Mouse (Mus musculus): ENCODE results near the gene Bcl2l2. TPM values are rescaled to one million over a fixed set of nuclear protein-coding genes. Genes with fewer than 3 reads are reported as not detected.
A peak's percentile ranks its signal among the peaks of the same experiment; 100 is the strongest.

Gene Bcl2l2
- total and polyA plus RNA-seq, 3 experiments: 12.5 to 18.8 TPM; not detected in 1

DNA sequence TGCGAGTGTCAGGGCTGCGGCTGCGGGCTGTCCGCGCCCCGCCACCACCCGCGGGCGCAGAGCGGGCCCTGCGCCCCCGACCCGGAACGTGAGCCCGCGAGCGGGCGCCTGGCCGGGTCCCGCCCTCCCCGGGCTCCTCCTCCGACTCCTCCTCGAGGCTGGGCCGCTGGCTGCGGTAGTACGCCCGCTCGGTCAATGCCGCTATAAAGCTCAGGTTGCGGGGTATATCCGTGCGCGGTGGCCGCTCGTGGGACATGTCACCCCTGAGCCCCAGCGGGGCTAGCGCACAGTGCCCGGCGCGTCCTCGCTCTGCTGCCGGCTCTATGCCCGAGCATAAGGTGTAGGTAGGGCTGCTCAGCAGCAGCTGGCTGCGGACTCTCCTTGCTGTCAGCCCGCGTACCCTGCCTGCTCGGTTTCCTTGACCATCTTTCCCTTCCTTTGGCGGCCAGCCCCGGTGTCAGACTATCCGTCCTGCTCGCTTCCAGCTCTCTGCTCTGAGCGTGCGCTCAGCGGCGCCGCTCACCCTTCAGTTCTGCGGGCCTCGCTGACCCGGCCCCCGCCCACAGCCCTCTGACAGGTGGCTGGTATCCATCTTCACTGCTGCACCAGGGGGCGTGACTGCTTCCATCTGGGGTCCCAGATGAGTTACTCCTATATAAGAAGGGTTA is 6.0 kb upstream of the Bcl2l2 start, which contains the start of gene Ppp1r3e:
Ppp1r3e (minus strand) TSS at position 503 of the 668 bp plus-strand sequence.
- H3K4me3 ChIP-seq (ENCODE audit: control insufficient read depth in 1 of 2, insufficient read depth in 1 of 2, low read depth in 2 of 2, low read length in 2 of 2): peak within 1 kb of the TSS; percentile 90 to 92

GRCm38 (mm10) chr14:54884022-54884712 is 990 bp downstream of the Bcl2l2 start:
- H3K4me1 ChIP-seq (ENCODE audit: control insufficient read depth in 1 of 2, insufficient read depth in 2 of 2, low read length in 2 of 2): peaks cover 3 to 6% of the 10 kb centered on the region in 2 experiments; a peak in 3 of 4 replicates
- H3K79me2 ChIP-seq (ENCODE audit: control insufficient read depth, insufficient read depth, low read length, poor library complexity): peaks cover 6% of the 10 kb centered on the region
- H3K9me3 ChIP-seq (replicated peaks; ENCODE audit: insufficient read depth, low read length): no peaks in the 10 kb centered on the region
- H3K27ac ChIP-seq (ENCODE audit: control insufficient read depth, low read depth, low read length): no peak overlapping the region
- no peaks in the 10 kb centered on the region for H3K27me3 ChIP-seq (ENCODE audit: control insufficient read depth in 1 of 2, insufficient read depth in 2 of 2, low read length in 2 of 2)
- DNase-seq (ENCODE audit: low read depth, low spot score): no peak
- TF ChIP-seq CTCF (IDR thresholded peaks at IDR 0.05 in 2 of 3, conservative IDR thresholded peaks at IDR 0.05 in 1 of 3; ENCODE audit: control insufficient read depth in 1 of 3, insufficient read depth in 1 of 3, low read depth in 2 of 3, low read length in 3 of 3, poor library complexity in 1 of 3, severe bottlenecking in 1 of 3): no peak
- H3K4me3 ChIP-seq (ENCODE audit: control insufficient read depth in 1 of 2, insufficient read depth in 1 of 2, low read depth in 2 of 2, low read length in 2 of 2): peak overlapping the region; percentile 74 to 94
- H3K36me3 ChIP-seq (ENCODE audit: control insufficient read depth in 1 of 2, insufficient read depth in 2 of 2, low read length in 2 of 2): no peaks in the 10 kb centered on the region
- H3K9ac ChIP-seq (ENCODE audit: control insufficient read depth, low read depth, low read length, poor library complexity, severe bottlenecking): peak overlapping the region; percentile 87

More for the DNA sequence above, 6.0 kb upstream of the Bcl2l2 start, which contains the start of gene Ppp1r3e:
- peak; percentile 77 for DNase-seq (ENCODE audit: low read depth, low spot score)
- H3K36me3 ChIP-seq (ENCODE audit: control insufficient read depth in 1 of 2, insufficient read depth in 2 of 2, low read length in 2 of 2): peaks cover 0 to 9% of the 10 kb centered on the region in 2 experiments; a peak in 1 of 4 replicates
- TF ChIP-seq TBP (IDR thresholded peaks at IDR 0.05; ENCODE audit: low read depth, low read length) (0 out of 2 replicates have a peak, but pooled peaks have one; percentile 6), UBTF (IDR thresholded peaks at IDR 0.05; ENCODE audit: borderline replicate concordance, insufficient read depth, low read depth, low read length) (0 out of 2 replicates have a peak, but pooled peaks have one; percentile 10), MEF2A (IDR thresholded peaks at IDR 0.05; ENCODE audit: extremely low read depth, insufficient replicate concordance, low read depth, low read length, poor library complexity, severe bottlenecking) (no peak), MXI1 (IDR thresholded peaks at IDR 0.05; ENCODE audit: low read depth, low read length) (no peak), CTCF (IDR thresholded peaks at IDR 0.05 in 2 of 3, conservative IDR thresholded peaks at IDR 0.05 in 1 of 3; ENCODE audit: control insufficient read depth in 1 of 3, insufficient read depth in 1 of 3, low read depth in 2 of 3, low read length in 3 of 3, poor library complexity in 1 of 3, severe bottlenecking in 1 of 3) (0 out of 6 replicates have a peak, but pooled peaks of 1 of the 3 experiments have one; percentile 1)
- H3K27ac ChIP-seq (ENCODE audit: control insufficient read depth, low read depth, low read length): no peak within 1 kb of the TSS
- H3K9me3 ChIP-seq (replicated peaks; ENCODE audit: insufficient read depth, low read length): no peaks in the 10 kb centered on the region
- H3K27me3 ChIP-seq (ENCODE audit: control insufficient read depth in 1 of 2, insufficient read depth in 2 of 2, low read length in 2 of 2): no peaks in the 10 kb centered on the region
- H3K9ac ChIP-seq (ENCODE audit: control insufficient read depth, low read depth, low read length, poor library complexity, severe bottlenecking): peak within 1 kb of the TSS; percentile 90
- H3K4me1 ChIP-seq (ENCODE audit: control insufficient read depth in 1 of 2, insufficient read depth in 2 of 2, low read length in 2 of 2): peaks cover 3 to 14% of the 10 kb centered on the region in 2 experiments
- H3K79me2 ChIP-seq (ENCODE audit: control insufficient read depth, insufficient read depth, low read length, poor library complexity): peaks cover 2% of the 10 kb centered on the region; the same call in 1 of the 2 replicates

- no peaks in the 10 kb centered on the region for H3K9me3 ChIP-seq (replicated peaks; ENCODE audit: insufficient read depth, low read length)
- TF ChIP-seq MAX (IDR thresholded peaks at IDR 0.05; ENCODE audit: low read length) (no peak), E2F4 (IDR thresholded peaks at IDR 0.05; ENCODE audit: borderline replicate concordance, low read depth, low read length) (no peak), ZMIZ1 (IDR thresholded peaks at IDR 0.05; ENCODE audit: low read depth, low read length) (no peak), UBTF (IDR thresholded peaks at IDR 0.05; ENCODE audit: borderline replicate concordance, insufficient read depth, low read depth, low read length) (no peak), TAL1 (IDR thresholded peaks at IDR 0.05; ENCODE audit: low read length) (no peak), ZKSCAN1 (IDR thresholded peaks at IDR 0.05; ENCODE audit: low read depth, low read length) (no peak), NELFE (IDR thresholded peaks at IDR 0.05; ENCODE audit: low read depth, low read length) (no peak), MEF2A (IDR thresholded peaks at IDR 0.05; ENCODE audit: extremely low read depth, insufficient replicate concordance, low read depth, low read length, poor library complexity, severe bottlenecking) (no peak), MYB (IDR thresholded peaks at IDR 0.05; ENCODE audit: low read depth, low read length) (no peak), ETS1 (IDR thresholded peaks at IDR 0.05; ENCODE audit: low read depth, low read length) (no peak), GATA1 (IDR thresholded peaks at IDR 0.05; ENCODE audit: low read depth, low read length) (no peak), CTCF (IDR thresholded peaks at IDR 0.05 in 2 of 3, conservative IDR thresholded peaks at IDR 0.05 in 1 of 3; ENCODE audit: control insufficient read depth in 1 of 3, insufficient read depth in 1 of 3, low read depth in 2 of 3, low read length in 3 of 3, poor library complexity in 1 of 3, severe bottlenecking in 1 of 3) (no peak), CHD2 (IDR thresholded peaks at IDR 0.05; ENCODE audit: low read length) (no peak), GABPA (IDR thresholded peaks at IDR 0.05; ENCODE audit: low read depth, low read length) (no peak)
- no peak overlapping the region for H3K9ac ChIP-seq (ENCODE audit: control insufficient read depth, low read depth, low read length, poor library complexity, severe bottlenecking)
- H3K27me3 ChIP-seq (ENCODE audit: control insufficient read depth in 1 of 2, insufficient read depth in 2 of 2, low read length in 2 of 2): no peaks in the 10 kb centered on the region
- H3K4me3 ChIP-seq (ENCODE audit: control insufficient read depth in 1 of 2, insufficient read depth in 1 of 2, low read depth in 2 of 2, low read length in 2 of 2): no peak overlapping the region
- no peak overlapping the region for H3K27ac ChIP-seq (ENCODE audit: control insufficient read depth, low read depth, low read length)
- no peaks in the 10 kb centered on the region for H3K36me3 ChIP-seq (ENCODE audit: control insufficient read depth in 1 of 2, insufficient read depth in 2 of 2, low read length in 2 of 2)
- peaks cover 6% of the 10 kb centered on the region for H3K79me2 ChIP-seq (ENCODE audit: control insufficient read depth, insufficient read depth, low read length, poor library complexity)
- peaks cover 3 to 6% of the 10 kb centered on the region in 2 experiments; a peak in 3 of 4 replicates for H3K4me1 ChIP-seq (ENCODE audit: control insufficient read depth in 1 of 2, insufficient read depth in 2 of 2, low read length in 2 of 2)
- no peak for DNase-seq (ENCODE audit: low read depth, low spot score)
These were observed 2.1 kb downstream of the Bcl2l2 start for GRCm38 (mm10) chr14:54885309-54885708.
